ENCODE assay signal across 9 mouse cellular contexts in the genomic region with DNA sequence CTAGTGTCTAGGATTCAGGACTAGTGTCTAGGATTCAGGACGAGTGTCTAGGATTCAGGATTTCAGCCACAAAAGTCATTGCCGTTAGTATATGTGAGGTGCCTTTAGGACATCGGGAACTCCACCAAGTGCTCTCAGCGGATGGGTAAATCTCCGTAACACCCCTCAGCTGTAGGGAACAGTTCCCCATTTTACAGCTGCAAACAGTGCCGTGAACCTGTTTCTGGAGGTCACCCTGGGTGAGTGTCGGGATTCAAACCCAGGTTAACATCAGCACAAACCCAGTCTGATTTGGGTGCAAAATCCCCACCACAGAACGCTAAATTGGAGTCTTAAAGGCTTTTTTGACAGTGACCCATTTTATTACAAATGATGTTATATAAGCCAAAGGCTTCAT. TPM values are rescaled to one million over a fixed set of nuclear protein-coding genes. Genes with fewer than 3 reads are reported as not detected.
DNase-seq lines count a peak whose midpoint lies in the region; ATAC-seq and TF ChIP-seq lines count a peak whose summit lies in the region.
"Had no signal": no experiment of that assay in that cellular context is flagged by ENCODE, and none has a peak within 500 bp of the region (broad histone marks: within the 10 kb centered on the region; RNA-seq: fewer than 3 reads in every experiment).

No protein-coding gene starts in this region.

- peaks cover 72% of the 10 kb centered on the region for H3K4me1 ChIP-seq in heart, embryonic 13.5 days
- peaks cover 57% of the 10 kb centered on the region for H3K4me1 ChIP-seq in neural tube, embryonic 13.5 days (replicated peaks)
- 0 out of 2 replicates have a peak, but pooled peaks cover 2% of the 10 kb centered on the region for H3K4me1 ChIP-seq in intestine, postnatal 0 days (replicated peaks; ENCODE audit: control insufficient read depth, insufficient read depth, low read length)

- TF ChIP-seq CTCF in intestine, postnatal 0 days (IDR thresholded peaks at IDR 0.05; ENCODE audit: low read depth): no peak

- H3K27ac ChIP-seq in heart, embryonic 13.5 days (replicated peaks): peak overlapping the region; percentile 99
- no peak overlapping the region for H3K27ac ChIP-seq in neural tube, embryonic 13.5 days (replicated peaks)
- no peak overlapping the region for H3K27ac ChIP-seq in intestine, postnatal 0 days (ENCODE audit: low read depth, low read length)

- H3K27me3 ChIP-seq in heart, embryonic 13.5 days (replicated peaks): no peaks in the 10 kb centered on the region
- no peaks in the 10 kb centered on the region for H3K27me3 ChIP-seq in neural tube, embryonic 13.5 days
- no peaks in the 10 kb centered on the region for H3K27me3 ChIP-seq in intestine, postnatal 0 days (replicated peaks; ENCODE audit: control insufficient read depth, insufficient read depth, low read length)
- H3K27me3 ChIP-seq: Patski had no signal

- WGBS in heart, embryonic 13.5 days: 89% methylated on average over 8 of the region's 8 CpGs
- WGBS in neural tube, embryonic 13.5 days: 87% methylated on average over 8 of the region's 8 CpGs
- WGBS in intestine, postnatal 0 days: 89% methylated on average over 8 of the region's 8 CpGs

- no peaks in the 10 kb centered on the region for H3K9me3 ChIP-seq in heart, embryonic 13.5 days
- H3K9me3 ChIP-seq in neural tube, embryonic 13.5 days: no peaks in the 10 kb centered on the region
- H3K9me3 ChIP-seq in intestine, postnatal 0 days (ENCODE audit: control insufficient read depth): no peaks in the 10 kb centered on the region

- H3K9ac ChIP-seq in heart, embryonic 13.5 days: peak overlapping the region; percentile 99
- no peak overlapping the region for H3K9ac ChIP-seq in neural tube, embryonic 13.5 days
- no peak overlapping the region for H3K9ac ChIP-seq in intestine, postnatal 0 days (ENCODE audit: low read depth, low read length)

- ATAC-seq in heart, embryonic 13.5 days (ENCODE audit: extremely low read depth, insufficient number of reproducible peaks, low FRiP score, low TSS enrichment): no peak
- ATAC-seq in neural tube, embryonic 13.5 days (ENCODE audit: low read depth): no peak
- no peak for ATAC-seq in intestine, postnatal 0 days
- ATAC-seq: Patski had no signal

- H3K4me3 ChIP-seq in heart, embryonic 13.5 days: peak overlapping the region; percentile 86
- H3K4me3 ChIP-seq in neural tube, embryonic 13.5 days: no peak overlapping the region
- H3K4me3 ChIP-seq in intestine, postnatal 0 days (ENCODE audit: low read depth, low read length): no peak overlapping the region

- peak overlapping the region; percentile 84 for H3K4me2 ChIP-seq in heart, embryonic 13.5 days
- peak overlapping the region; percentile 67; the same call in 1 of the 2 replicates for H3K4me2 ChIP-seq in neural tube, embryonic 13.5 days
- peak overlapping the region; percentile 65 for H3K4me2 ChIP-seq in intestine, postnatal 0 days (replicated peaks; ENCODE audit: low read depth)

- DNase-seq in heart, postnatal 10 days: no peak
- DNase-seq in neural tube, embryonic 10.5 days (ENCODE audit: extremely low spot score, low spot score): no peak
- no peak for DNase-seq in spleen, adult 12 weeks (ENCODE audit: low spot score)
- DNase-seq in right cerebral cortex, postnatal 36 days (ENCODE audit: low spot score in 2 of 2): no peak
- no peak for DNase-seq in gastrocnemius, postnatal 4 days (ENCODE audit: low spot score in 2 of 2)

- H3K36me3 ChIP-seq in heart, embryonic 13.5 days: peaks cover 46% of the 10 kb centered on the region
- peaks cover 13% of the 10 kb centered on the region for H3K36me3 ChIP-seq in neural tube, embryonic 13.5 days
- peaks cover 11% of the 10 kb centered on the region; the same call in 1 of the 2 replicates for H3K36me3 ChIP-seq in intestine, postnatal 0 days (ENCODE audit: control insufficient read depth, insufficient read depth)

- intact Hi-C loops in heart, postnatal 10 days (cut with DNase I): loop anchor here (5.0 kb wide), 1 partner anchor 39 kb away; no protein-coding TSS in a partner anchor

RNA-seq across cellular contexts. Expression of a gene that starts 34.2 kb away (rescaled TPM):
- 27.1 and 31.3 TPM in 2 replicates for polyA plus RNA-seq in heart, embryonic 13.5 days (2015; fragmentation: Nextera tagmentation; extraction: Ambion mirVana)
- total RNA-seq in heart, postnatal 10 days (2021): 10 to 100 TPM; 30.2 to 37.0 TPM
- 38.5 and 41.3 TPM in 2 replicates for polyA plus RNA-seq in neural tube, embryonic 13.5 days (2015; fragmentation: Nextera tagmentation; extraction: Ambion mirVana)
- 18.5 and 20.8 TPM in 2 replicates for polyA plus RNA-seq in intestine, postnatal 0 days (2015; fragmentation: Nextera tagmentation; extraction: Ambion mirVana)
- 10 to 100 TPM; 15.9 to 20.1 TPM for total RNA-seq in gastrocnemius, postnatal 4 days (2021)
